Mouse (Mus musculus) leukemia stem cell, adult 10-12 weeks (primary cell): ENCODE results near the gene Rbm8a. TPM values are rescaled to one million over a fixed set of nuclear protein-coding genes. Genes with fewer than 3 reads are reported as not detected.

Experiments
- polyA plus RNA-seq: library from polyadenylated mRNA; stranded (reverse); fragments of >175 nt; gene quantifications from 2 replicates; pipeline ENCODE4 v1.2.3, GENCODE M21; 2012; ENCODE audit warnings: low replicate concordance

The Rbm8a gene
- polyA plus RNA-seq, result 13.0 and 66.3 TPM in 2 replicates

DNA sequence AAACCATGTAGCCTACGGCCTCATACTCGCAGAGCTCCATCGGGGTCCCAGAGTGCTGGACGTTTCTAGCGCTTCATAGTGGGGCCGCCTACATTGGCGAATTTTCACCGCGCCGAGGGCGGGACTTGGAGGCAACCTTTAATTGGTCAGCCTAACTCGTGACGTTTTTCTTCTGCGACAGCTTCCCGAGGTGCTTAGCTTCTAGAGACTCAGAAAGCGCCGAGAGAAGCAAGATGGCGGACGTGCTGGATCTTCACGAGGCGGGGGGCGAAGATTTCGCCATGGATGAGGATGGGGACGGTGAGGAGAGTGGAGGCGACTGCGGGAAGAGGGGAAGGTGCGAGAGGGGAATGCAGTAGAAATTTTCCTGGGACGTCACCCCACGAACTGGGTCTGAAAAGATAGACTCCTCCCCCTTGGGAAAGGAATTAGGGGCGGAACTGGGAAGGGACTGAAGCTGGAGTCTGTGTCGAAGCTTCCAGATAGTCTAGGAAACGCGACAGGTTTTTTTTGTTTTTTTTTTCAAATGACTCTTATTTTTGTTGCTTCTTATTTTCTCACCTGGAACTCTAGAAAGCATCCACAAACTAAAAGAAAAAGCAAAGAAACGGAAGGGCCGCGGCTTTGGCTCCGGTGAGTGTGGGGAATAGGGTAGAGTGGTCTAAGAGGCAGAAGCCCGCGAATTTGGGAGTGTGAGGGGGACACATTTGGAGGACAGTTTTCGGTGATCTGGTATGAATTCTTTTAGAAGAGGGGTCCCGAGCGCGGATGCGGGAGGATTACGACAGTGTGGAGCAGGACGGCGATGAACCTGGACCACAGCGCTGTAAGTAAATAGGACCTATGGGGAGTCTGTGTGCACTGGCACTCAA is at the start of gene Rbm8a:
Rbm8a (plus strand) TSS at position 205 of the 872 bp plus-strand sequence.

DNA sequence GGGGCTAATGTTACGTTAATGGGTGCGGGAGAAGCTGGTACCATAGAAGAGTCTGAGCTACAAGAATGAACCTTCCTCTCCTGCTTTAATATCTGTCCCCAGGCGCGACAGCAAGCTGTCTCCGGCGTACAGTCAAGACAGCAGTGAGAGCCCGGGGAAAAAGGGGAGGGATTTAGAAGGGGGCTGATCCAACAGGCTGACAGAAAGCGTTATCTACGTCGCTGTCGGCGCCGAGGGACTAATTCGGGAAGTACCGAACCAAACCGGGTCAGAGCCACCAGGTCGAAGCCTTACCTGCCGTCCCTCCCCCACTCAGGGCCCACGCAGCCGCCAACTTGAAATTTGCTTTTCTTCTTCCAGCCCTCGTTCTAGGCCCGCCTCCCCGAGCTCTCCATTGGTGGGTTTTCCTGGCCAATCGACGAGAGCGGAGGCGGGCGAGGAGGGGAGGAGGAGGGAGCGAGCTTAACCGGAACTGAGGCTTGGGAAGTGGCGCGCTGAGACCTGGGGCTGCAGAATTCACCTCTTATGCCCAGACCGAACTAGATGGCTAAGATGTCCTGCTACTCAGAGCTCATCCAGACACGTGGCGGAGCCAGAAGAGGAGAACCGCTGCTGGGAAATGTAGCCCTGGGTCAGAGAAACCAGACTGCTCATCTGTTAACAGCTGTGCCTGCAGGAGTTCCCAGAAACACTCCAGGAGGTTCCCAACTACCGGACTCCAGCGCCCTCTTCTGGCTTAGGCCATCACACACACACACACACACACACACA is 35.8 kb upstream of the Rbm8a start, which contains the start of gene Polr3gl:
Polr3gl (minus strand) TSS at position 392 of the 771 bp plus-strand sequence.

DNA sequence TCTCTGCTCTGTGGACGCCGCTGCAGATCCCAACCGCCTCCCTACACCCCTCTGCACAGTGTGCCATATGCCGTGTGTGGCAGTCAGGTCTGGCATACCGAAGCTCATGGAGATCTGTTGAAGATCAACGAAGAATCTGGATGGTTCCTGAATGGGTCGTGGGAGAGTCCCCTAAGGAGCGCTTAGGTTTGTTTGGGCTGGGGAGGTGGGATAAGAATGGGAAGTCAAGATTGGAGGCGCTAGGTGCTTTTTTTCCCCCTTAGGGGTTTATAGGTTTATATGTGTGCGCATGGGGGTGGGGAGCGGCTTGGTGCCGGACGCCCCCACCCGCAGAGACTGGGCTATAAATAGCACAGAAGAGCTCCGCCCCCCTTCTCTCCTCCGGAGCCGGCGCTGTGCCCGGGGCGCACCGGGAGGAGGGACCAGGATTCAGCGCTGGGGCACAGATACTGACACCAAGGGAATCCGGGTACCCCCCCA is 33.5 kb upstream of the Rbm8a start, which contains the start of gene Ankrd34a:
Ankrd34a (plus strand) TSS at position 409 of the 480 bp plus-strand sequence.

DNA sequence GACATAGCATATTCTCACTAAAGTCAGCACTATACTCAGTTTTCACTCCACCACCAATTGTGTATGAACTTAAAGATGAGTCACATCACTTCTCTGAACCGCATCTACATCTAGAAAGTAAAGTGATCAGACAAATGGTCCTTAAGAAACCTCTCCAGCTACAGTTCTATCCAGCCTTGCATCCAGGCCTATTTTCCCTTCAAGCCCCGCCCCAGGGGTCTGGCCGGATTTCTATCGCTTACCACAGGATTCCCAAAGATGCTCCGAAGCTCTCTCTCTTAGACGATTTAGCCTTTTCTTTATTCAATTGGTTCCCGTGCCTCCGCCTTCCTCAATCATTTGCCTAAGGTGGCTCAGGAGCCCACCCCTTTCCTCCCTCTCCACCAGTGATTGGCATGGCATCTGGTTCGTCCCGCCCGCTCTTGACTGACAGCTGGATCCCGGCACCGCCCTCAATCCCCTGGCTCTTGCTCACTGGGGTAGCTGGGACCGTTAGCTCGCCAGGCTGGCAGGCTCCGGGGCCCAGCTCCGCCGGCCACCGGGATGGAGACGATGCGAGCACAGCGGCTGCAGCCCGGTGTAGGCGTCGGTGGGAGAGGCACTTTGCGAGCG is 29.0 kb upstream of the Rbm8a start, which contains the start of gene Lix1l:
Lix1l (plus strand) TSS at position 511 of the 612 bp plus-strand sequence.

DNA sequence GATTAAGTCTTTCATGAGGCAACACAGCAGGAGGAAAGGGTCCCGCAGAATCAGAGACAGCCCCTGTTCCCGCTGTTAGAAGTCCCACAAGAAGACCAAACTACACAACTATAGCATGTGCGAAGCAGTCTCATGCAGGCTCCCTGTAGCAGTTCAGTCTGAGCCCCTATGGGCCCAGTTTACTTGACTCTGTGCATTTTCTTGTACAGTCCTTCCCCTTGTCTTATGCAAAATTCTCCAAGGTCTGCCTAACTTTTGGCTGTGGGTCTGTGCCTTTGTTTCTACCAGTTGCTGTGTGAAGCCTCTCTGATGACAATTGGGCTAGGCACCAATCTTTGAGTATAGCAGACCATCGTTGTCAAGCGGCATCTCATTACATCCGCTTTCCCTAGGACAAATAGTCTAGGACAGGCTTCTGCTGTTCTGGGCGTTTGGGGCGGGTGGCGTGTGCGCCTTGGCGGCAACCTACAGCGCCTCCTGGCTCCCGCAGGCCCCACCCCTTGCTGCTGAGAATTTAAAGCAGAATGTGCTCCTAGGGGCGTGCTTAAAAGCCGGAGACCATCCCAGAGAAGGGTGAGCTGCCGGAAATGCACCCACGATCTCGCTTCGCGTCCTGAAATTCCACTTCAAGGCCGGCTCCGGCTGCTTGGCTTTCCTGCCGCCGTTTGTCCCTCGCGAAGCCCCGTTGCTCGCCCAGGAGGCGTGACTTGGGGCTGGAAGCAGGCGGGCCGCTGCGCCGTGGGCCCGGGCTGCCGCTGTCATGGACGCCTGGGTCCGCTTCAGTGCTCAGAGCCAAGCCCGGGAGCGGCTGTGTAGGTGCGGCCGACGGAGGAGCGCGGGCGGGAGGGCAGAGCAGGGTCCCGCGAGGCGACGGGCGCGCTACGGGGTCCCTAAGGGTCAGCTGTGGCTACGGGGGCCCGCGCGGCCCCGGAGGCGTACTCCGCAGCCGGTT is 5.5 kb downstream of the Rbm8a start, which contains the start of the genes Pex11b and Gm42957:
Pex11b (plus strand) TSS at position 449 of the 952 bp plus-strand sequence.
Gm42957 (plus strand) TSS at position 547 of the 952 bp plus-strand sequence.

DNA sequence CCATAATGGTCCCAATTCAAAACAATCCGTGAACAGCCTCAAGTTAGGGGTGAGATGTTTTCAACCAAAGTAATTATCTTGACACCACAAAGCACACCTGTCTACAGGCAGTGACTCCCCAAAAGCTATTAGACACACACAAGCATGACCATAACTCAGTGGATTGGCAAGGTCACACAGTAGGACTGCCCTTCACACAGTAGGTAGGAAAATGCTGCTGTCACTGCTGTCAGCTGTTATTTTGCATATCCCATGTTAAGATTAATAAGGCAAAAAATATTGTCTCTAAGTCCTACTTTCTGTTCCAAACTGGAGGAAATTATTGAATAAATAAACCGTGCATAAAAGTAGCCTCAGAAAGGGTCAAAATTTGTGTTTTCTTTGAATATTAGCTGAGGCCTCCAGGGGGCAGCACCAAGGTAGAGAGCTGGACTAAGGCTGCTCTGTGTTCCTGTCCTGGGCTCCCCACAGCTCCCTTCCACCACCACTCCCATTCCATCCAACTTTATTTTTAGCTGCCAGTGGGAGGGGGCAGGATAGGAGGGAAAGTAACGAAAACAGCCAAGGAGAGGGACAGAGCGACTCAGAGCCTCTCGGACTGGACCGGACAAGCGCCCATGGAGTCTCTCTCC is 15.4 kb downstream of the Rbm8a start, which contains the start of gene Itga10:
Itga10 (plus strand) TSS at position 567 of the 632 bp plus-strand sequence.

DNA sequence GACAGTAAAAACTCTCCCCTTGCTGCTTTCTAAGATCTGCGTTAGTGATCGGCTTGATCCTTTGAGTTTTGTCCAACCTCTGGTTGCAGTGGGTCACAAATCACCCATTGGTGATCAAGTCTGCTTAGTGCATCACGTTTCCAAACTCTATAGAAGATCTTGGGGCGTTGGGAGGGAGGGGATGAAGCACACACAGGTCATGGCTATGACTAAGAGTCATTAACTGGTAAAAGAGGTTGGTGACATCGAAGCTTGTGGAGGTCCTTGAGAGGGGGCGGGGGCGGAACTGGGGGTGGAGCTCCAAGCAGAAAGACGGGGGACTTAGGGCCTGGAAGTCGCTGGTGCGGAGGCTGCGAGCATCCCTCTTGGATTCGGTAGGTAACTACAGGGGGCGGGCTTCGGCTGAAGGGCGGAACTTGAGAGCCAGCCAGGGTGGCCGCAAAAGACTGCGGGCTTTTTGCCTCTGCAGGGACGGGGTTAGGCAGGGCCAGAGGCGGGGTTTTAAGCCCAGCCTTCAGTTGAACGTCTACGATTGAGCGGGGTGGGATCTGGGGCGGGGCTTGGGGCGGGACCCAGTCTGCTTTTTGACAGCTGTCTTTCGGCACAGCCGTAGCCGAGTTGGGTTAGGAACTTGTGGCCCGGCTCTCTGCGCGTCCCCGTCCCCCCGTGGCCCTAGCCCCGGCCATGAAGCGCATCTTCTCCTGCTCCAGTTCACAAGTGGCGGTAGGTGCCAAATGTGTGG is 40.2 kb downstream of the Rbm8a start, which contains the start of gene Ankrd35:
Ankrd35 (plus strand) TSS at position 405 of the 742 bp plus-strand sequence.

Other genes with a start within 250 kb of the Rbm8a start
- not detected in 2 replicates for gene BC107364, start 177.6 kb upstream of the Rbm8a start, polyA plus RNA-seq
- 0.55 and 0.85 TPM in 2 replicates for gene Hfe2, start 104.8 kb upstream of the Rbm8a start, polyA plus RNA-seq
- 2.1 and 8.1 TPM in 2 replicates for gene Txnip, start 72.0 kb upstream of the Rbm8a start, polyA plus RNA-seq
- not detected in 2 replicates for gene Gm16253, start 52.9 kb upstream of the Rbm8a start, polyA plus RNA-seq
- 9.2 and 13.8 TPM in 2 replicates for gene Polr3gl, start 35.8 kb upstream of the Rbm8a start, polyA plus RNA-seq
- gene Ankrd34a, start 33.3 kb upstream of the Rbm8a start, polyA plus RNA-seq, result 0.19 and 0.30 TPM in 2 replicates
- gene Lix1l, start 28.8 kb upstream of the Rbm8a start, polyA plus RNA-seq, result 0.26 and 0.30 TPM in 2 replicates
- 2.5 and 5.2 TPM in 2 replicates for gene Pex11b, start 5.4 kb downstream of the Rbm8a start, polyA plus RNA-seq
- 0.06 TPM in 1 of 2 replicates, not detected in the other for gene Gm42957, start 5.5 kb downstream of the Rbm8a start, polyA plus RNA-seq
- gene Itga10, start 15.7 kb downstream of the Rbm8a start, polyA plus RNA-seq, result 0.03 and 0.09 TPM in 2 replicates
- 0.12 and 0.19 TPM in 2 replicates for gene Ankrd35, start 40.2 kb downstream of the Rbm8a start, polyA plus RNA-seq
- 12.3 and 23.7 TPM in 2 replicates for gene Pias3, start 66.5 kb downstream of the Rbm8a start, polyA plus RNA-seq
- 0.36 and 0.42 TPM in 2 replicates for gene Nudt17, start 78.6 kb downstream of the Rbm8a start, polyA plus RNA-seq
- 3.9 and 4.2 TPM in 2 replicates for gene Polr3c, start 97.7 kb downstream of the Rbm8a start, polyA plus RNA-seq
- gene Rnf115, start 97.7 kb downstream of the Rbm8a start, polyA plus RNA-seq, result 18.2 and 18.6 TPM in 2 replicates
- gene Pdzk1, start 199.4 kb downstream of the Rbm8a start, polyA plus RNA-seq, result not detected in 2 replicates
- gene Cd160, start 199.4 kb downstream of the Rbm8a start, polyA plus RNA-seq, result 2.4 and 2.6 TPM in 2 replicates